Mouse (Mus musculus): ENCODE data around the gene Prss48.
A peak's percentile ranks its signal among the peaks of the same experiment; 100 is the strongest.

The Prss48 gene

GRCm38 (mm10) chr3:86002423-86002822 lies at the start of gene Prss48:
Gene Prss48 (minus strand): TSS chr3:86002491.
- DNase-seq, result peak; percentile 53 to 58

GRCm38 (mm10) chr3:86049041-86049440 lies 46.8 kb upstream of the Prss48 start:
- DNase-seq, result no peak

- no peak for DNase-seq
These were observed 45.6 kb upstream of the Prss48 start for GRCm38 (mm10) chr3:86047686-86048408.

- DNase-seq, result peak; percentile 28 to 32
These were observed 38.3 kb upstream of the Prss48 start for GRCm38 (mm10) chr3:86040286-86041201.

GRCm38 (mm10) chr3:86038648-86039047 lies 36.4 kb upstream of the Prss48 start:
- peak; percentile 19 to 46 for DNase-seq

- no peak for DNase-seq
These were observed 35.7 kb upstream of the Prss48 start for GRCm38 (mm10) chr3:86037926-86038484.

- DNase-seq, result no peak
These were observed 31.3 kb upstream of the Prss48 start for GRCm38 (mm10) chr3:86033455-86034090.

- DNase-seq, result peak in 1 of 2 experiments; percentile 28
These were observed 28.3 kb upstream of the Prss48 start for GRCm38 (mm10) chr3:86030566-86030965.

- DNase-seq, result no peak
These were observed 26.5 kb upstream of the Prss48 start for GRCm38 (mm10) chr3:86028658-86029375.

GRCm38 (mm10) chr3:86025341-86026137 lies 23.2 kb upstream of the Prss48 start:
- DNase-seq, result no peak

GRCm38 (mm10) chr3:86024065-86024795 lies 21.9 kb upstream of the Prss48 start:
- no peak for DNase-seq

- DNase-seq, result no peak
These were observed 19.4 kb upstream of the Prss48 start for GRCm38 (mm10) chr3:86021651-86022050.

- no peak for DNase-seq
These were observed 18.8 kb upstream of the Prss48 start for GRCm38 (mm10) chr3:86020921-86021650.

- no peak for DNase-seq
These were observed 15.2 kb upstream of the Prss48 start for GRCm38 (mm10) chr3:86017484-86017883.

- no peak for DNase-seq
These were observed 14.7 kb upstream of the Prss48 start for GRCm38 (mm10) chr3:86016965-86017364.

- no peak for DNase-seq
These were observed 11.5 kb upstream of the Prss48 start for GRCm38 (mm10) chr3:86013837-86014236.

GRCm38 (mm10) chr3:86011833-86012232 lies 9.5 kb upstream of the Prss48 start:
- DNase-seq, result no peak

GRCm38 (mm10) chr3:86011373-86011772 lies 9.1 kb upstream of the Prss48 start:
- DNase-seq, result no peak

- no peak for DNase-seq
These were observed 8.3 kb upstream of the Prss48 start for GRCm38 (mm10) chr3:86010618-86011017.

- no peak for DNase-seq
These were observed 2.5 kb upstream of the Prss48 start for GRCm38 (mm10) chr3:86004751-86005150.
